Mouse (Mus musculus): ENCODE measurements around the gene Gm21987.

GRCm38 (mm10) chr16:38344941-38345725 is 1.7 kb upstream of the Gm21987 start:
- TF ChIP-seq CTCF (IDR thresholded peaks at IDR 0.05; ENCODE audit: borderline replicate concordance, insufficient read depth, low read depth, low read length) (0 out of 2 replicates have a peak, but pooled peaks have one; percentile 6), POLR2A (IDR thresholded peaks at IDR 0.05; ENCODE audit: borderline replicate concordance, insufficient read depth, low read length) (no peak)

Measured in cerebellum, adult 2 months (tissue).